Mouse (Mus musculus) layer of hippocampus, postnatal 14 days (tissue): ENCODE measurements around the gene D430042O09Rik. TPM values are rescaled to one million over a fixed set of nuclear protein-coding genes. Genes with fewer than 3 reads are reported as not detected.

Source experiments
- DNase-seq, 2 experiments: peaks; one replicate each; pipeline ENCODE4 v3.0.0; 2021 to 2022; ENCODE audit warnings: low spot score in 2 of 2, mixed read lengths in 1 of 2
- total RNA-seq, 2 experiments: library from RNA; stranded (reverse); gene quantifications; 2 replicates each; pipeline ENCODE4 v1.2.3; 2021

The D430042O09Rik gene
- total RNA-seq, 2 experiments from 2014 or later = 26.5 to 27.6 TPM

DNA sequence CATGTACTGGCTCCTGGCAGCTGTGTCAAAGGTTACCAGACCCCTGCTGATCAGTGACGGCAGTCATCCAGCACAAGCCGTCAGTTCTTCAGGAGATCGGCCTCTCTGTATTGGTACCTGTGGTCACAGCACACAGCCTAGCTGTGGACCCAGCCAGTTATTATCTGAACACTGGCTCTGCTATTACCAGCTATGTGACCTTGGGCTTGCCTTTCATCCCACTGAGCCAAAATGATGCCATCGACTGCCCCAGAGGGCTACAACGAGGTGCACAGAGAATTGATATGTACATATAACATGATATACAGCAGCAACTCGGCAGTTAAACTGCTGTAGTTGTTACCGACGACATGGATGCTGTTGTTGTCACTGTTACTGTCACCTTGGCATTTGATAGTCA, 82.4 kb downstream of the D430042O09Rik start:
- no peak for DNase-seq

DNA sequence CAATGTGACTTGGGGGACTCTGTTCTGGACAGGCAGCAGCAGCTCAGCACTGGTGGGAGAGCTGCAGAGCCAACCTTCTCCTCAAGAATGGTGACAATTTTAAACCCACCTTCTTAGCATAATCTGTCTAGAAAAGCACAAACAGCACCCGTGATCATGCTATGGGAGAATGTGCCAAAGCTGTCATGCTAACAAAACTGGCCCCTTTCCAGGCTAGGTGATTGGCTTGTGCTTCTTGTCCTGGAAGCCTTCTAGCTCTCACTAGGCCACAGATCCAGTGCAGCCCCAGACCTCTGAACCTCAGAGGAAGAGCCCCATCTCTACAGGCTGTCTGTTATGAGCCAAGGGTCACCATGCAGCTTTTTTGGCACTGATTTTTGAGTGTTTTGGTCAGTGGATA, 98.9 kb downstream of the D430042O09Rik start:
- DNase-seq = no peak

DNA sequence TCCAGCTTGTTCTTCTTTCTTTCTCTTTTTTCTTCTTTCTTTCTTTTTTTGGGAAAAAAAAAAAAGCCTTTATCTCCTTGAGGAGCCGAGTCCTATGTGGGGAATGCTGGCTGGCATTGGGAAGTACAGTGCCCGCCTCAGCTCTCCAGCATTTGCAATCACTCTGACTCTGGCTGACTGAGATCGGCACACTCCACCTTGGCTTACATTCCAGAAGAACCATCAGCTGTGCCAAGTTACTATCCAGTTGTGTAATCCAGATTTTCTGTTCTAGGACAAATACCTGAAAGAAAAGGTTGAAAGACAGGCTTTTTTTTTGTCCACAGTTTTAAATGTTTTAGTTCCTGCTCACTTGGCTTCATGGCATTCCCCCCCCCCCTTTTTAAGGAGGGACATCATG, 100.5 kb downstream of the D430042O09Rik start:
- no peak for DNase-seq

DNA sequence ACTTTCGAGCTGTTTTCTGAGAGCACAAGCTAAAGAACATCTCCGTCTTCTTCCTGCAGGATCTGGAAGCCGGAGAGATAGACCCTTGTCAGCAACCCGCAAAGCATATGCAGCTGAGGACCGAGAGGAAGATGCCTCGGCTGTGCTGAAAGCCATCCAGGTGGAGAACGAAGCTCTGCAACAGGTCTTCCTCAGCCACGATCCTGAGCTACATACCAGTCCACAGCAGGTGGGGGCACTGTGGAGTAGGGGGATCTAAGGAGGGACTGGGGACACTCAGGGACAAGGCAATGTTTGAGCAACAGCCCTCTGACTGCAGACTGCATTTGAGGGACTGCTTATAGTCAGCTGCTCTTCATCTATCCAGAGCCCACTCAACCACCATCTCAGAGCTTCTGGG, 105.0 kb downstream of the D430042O09Rik start:
- no peak for DNase-seq

DNA sequence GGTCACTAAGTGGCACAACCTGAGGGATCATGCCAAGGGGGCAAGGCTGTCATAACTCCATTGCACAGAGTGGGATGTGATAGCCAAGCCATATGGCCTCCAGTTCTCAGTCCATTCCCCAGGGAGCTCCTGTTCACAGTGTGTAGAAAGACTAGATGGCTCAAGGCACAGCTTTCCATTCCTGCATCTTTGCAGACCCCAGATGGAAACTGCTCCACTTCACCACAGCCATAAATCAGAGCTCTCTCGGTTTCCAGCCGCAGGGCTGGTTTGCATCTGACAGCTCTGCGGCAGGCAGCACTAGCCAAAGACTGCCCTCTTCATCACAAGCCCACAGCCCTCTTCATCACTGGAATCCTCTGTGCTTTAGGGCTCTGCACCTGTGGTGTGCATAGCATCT, 108.0 kb downstream of the D430042O09Rik start:
- DNase-seq = no peak

DNA sequence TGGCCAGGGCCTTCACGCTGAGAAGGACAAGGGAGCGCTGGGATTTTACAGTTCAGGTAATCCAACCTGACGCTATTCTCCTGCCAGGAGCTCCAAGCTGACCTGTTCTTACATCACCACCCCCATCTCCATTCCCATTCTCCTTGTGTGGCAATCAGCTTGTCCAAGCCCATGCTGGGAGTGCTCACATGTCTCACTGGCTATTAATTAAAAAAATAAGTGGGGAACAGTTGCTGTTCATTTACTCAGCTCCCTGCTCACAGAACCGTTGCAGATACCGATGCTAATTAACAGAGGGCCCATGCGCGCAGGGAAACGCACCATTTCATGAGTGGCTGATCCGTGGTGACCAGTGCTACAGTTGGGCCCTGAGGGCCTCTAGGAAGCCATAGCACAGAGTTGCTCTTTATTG, 110.6 kb downstream of the D430042O09Rik start:
- DNase-seq = no peak

DNA sequence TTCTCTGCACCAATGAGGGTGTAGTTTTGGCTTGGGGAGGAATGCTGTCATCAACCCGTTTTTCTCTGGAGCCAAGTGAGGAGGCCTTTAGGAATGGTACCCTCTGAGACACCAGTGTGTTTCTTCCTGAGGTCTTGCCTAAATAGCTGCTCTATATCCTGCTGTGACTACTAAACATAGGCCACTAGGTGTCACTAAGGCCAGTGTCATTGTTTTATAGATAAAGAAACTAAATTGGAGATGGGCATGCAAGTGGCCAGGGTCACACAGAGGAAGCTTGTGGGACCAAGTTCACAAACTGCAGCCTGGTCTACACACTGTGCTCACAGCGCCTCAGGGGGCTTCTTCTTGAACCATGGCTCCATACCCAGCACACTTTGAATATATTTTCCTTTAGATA, 112.5 kb downstream of the D430042O09Rik start:
- DNase-seq = no peak

DNA sequence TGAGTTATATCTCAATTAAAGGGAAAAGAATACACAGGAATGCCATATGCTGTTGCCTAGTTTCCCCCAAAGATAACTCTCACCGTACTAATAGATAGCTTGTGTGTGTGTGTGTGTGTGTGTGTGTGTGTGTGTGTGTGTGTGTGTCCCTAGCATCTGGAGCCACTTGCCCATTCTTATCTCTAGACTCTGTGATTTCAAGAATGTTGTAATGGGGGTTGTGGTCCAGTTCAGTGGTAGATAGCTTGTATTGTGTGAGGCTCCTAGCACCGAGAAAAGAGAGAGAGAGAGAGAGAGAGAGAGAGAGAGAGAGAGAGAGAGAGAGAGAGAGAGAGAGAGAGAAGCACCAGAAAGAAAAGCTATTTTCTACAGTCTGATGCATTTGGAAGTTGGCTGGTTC, 118.7 kb downstream of the D430042O09Rik start:
- no peak for DNase-seq

DNA sequence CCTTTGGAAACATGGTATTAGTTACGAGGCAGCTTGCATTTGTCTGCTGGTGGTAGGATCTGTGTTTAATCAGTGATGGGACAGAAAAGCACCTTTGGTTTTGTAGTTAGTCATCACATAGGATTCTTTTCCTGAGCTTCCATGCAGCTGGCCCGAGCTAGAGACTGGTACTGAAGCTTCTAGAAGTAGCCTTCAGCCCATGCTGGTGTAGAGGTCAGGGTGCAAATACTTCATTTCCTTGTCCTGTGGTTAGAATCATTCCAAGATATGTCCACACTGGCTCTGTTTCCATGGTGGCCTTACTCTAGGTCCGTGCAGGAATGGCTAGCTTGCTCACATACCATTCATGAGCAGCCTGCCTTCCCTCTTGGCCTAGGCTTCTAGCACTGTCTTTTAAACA, 119.2 kb downstream of the D430042O09Rik start:
- DNase-seq = no peak

DNA sequence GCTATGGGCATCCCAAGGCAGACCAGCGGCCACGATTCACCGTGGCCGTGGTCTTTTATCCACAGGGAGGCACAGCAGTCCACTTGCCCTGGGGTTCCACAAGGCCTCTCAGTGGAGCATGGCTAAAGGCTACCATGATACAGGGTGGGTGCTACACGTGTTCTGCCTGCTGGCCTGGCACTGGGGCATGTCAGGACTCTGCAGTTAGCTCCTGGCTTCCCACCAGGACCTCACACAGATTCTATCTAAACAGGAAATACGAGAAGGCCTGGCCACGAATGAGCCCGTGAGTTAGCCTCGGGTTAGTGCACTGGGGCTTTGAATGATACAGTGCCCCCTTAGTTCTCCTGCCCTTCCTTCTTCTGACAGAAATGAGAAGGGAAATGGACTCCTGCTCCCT, 119.7 kb downstream of the D430042O09Rik start:
- DNase-seq = no peak

DNA sequence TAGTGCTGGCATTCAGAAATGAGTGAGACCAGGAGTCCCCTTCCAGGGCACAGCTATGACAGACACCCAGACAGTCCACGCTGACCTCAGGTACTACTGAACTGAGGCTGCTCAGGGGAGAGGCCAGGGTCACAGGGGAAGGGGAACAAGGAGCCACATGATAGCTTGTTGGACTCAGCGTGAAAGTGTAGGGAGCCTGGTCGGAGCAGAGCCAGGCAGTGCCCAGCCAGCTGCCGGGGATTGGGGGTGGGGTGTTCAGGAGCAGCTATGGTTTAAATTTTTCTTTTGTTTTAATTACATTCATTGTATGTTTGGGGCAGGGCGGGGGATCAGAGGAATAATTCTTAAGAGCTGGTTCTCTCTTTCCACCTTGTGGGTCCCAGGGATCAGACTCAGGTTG, 120.9 kb downstream of the D430042O09Rik start:
- no peak for DNase-seq

DNA sequence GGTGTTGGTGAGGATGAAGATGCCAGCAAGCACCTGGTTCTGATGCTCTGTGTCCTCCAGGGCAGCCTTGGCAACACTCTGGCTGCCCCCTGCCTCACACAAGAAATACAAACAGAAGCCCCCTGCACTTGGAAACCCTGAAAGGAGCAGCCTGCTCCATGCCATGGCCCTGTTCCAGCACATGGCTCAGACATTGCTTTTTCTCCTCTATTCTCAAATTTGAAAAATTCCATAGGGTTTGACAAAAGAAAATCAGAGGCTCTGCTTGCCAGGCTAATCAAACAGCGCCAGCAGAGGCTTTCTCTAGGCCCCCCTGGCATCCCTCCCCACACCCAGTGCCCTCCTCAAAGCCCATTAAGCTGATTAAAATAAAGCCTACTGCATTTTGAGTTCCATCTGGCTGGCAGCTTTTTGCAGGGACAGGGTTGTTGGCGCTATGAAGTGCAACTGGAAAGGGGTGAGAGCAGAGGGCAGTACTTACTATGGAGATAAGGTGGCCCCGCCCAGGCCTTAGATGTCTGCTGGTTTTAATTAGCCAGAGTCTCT, 121.5 kb downstream of the D430042O09Rik start:
- peak in 1 of 2 experiments; percentile 4 for DNase-seq

DNA sequence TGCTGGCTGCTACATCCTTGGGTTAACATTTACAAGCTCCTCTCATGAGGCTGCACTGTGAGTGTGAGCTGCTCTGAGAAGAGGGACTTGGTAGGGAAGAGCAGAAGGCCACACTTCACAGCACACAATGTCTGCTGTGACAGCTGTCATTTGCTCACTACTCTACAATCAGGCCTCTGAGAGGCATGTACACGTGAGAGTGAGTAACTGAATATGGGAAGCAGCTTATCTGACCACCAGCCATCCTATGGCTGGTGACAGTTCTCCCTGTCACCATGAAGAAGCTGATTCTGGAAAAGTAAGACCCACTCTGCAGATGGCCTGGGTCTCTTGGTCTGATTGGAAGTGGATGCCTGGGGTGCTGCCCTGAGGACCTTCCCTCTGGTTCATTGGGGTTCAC, 125.1 kb downstream of the D430042O09Rik start:
- no peak for DNase-seq

DNA sequence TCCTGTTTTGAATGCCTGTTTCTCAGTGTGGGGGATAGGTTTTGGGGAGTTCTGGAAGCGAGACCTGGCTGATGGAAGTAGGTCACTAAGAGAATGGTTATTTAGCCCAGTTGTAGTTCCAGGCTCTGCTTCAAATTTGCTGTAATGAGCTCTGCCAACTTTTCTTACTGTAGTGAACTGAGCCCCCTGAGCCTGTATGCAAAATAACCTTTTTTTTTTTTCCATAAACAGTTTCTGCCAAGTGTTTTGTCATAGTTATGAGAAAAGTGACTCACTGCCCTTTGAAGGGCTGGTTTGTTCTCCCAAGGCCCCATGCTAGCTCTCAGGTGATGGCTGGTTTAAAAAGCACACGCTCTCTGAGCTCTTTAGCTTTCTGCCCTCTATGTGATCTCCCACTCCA, 125.8 kb downstream of the D430042O09Rik start:
- no peak for DNase-seq

DNA sequence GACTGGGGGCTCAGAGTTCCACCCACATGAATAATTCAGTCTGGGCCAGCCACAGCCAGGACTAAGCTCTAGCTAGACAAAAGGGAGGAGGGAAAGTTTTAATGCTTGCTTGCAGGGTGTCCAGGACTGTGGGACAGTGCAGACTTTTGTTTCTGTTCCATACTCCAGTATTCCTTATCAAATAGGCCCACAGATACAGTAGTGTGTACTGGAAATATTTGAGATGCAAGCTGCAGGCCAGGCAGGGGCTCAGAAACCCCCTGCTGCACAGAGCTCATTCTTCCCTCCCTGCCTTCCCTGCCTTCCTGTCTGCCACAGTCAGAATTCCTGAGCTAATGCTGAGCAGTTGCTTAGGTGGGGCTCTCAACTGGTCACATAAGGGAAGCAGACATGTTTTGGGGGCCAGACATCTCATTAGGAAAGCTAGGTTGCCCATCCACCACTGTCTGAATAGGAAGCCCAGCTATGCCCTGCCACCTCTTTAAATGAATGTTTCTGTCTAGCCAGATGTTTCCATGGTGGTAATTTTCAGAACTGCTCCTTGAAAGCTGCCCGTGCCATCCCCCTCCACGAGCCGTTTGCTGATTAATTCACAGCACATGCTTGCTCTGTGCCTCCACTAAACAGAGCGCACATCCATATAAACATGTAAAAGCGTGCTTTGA, 130.5 kb downstream of the D430042O09Rik start:
- no peak for DNase-seq

DNA sequence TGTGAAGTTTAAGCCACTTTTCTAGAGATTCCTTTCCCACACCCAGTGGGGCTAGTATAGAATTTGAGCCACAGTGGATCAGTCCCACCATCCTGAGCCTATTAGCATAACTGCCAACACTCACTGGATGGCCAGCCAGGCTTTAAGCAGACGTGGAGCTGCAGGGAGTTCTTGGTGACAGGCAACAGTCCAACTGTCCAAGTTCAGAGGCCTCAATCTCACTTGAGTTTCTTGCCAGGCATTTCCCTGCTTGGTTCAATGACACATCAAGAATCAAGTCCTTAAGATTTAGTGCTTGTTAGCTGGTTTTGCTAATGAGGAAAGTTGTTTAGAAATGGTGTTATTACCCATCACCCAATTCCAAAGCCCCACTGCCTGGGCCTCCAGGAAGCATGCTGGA, 137.9 kb downstream of the D430042O09Rik start:
- no peak for DNase-seq

DNA sequence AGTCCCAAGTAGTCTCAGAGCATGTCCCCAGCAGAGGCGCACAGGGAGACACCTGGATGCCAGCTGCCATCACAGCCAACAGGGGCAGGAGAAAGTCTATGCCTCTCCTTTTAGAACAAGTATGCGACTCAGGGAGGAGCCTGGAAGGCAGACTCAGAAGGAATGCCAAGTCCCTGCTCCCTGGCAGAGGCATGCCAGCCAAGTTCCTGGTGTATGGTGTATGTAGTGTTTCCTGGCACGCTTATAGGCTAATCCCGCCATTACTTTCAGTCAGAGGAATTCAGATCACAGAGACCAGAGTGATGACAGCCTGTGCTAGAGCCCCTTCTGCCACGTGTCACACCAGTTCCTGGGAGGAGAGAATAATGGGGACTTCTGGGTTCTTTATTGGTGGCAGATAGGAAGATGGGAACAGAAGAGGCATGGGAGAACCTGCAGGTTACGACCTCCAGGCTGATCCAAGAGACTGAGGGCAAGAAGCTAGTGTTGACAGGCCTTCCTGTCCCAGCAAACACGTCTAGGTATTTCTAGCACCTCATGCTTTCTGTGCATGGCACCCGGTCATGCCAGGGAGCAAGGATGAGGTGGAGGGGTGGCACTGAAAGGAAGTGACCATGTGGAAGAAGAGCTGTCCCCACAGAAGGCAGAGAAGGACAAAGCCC, 139.3 kb downstream of the D430042O09Rik start:
- DNase-seq = no peak

DNA sequence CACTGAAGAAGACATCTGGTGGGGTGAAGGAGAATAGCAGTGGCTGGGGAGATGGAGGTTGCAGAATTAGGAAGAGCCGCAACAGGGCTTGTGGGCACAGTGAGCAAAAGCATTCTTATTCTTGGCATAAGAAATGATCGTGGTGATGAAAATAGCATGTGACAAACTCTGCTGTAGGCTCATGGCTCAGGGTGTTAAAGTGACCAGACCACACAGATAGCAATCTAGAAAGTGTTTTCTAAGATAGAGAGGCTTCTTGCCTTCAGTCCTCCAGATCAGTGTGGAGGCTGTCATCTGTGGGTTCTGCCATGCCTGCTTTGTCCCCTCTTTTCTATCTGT, 139.8 kb downstream of the D430042O09Rik start:
- no peak for DNase-seq

DNA sequence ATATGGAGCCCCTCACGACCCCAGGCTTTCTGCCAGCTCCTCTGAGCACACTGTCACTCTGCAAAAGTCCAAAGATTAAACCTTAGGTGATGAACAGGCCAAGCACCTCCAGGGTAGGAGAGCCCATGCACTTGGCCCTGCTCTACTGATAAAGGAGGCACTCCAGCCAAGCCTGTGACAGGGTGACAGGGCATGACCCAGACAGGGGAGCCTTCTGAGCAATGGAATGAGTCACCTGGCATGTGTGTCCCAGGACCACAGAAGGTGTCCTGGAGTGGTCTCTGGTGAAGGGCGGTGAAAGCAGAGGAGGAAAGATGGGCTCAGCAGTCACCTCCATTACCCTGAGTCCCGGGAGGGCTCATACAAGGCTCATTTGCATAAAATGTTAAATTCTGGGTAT, 151.9 kb downstream of the D430042O09Rik start:
- DNase-seq = no peak

DNA sequence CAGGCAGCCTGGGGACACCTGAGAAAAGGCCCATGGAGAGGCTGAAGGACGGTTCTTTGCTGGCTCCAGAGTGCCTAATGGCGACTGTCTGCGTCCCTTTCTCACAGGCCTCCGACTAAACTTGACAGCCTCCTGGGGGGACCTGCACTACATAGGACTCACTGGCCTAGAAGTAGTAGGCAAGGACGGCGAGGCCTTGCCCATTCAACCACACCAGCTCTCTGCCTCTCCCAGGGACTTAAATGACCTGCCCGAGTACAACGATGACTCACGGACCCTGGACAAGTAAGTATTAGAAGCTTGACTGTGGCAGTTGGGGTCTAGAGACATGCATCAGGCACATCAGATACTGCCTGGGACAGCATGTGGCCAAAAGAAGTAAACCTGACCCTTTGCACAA, 152.7 kb downstream of the D430042O09Rik start:
- no peak for DNase-seq

DNA sequence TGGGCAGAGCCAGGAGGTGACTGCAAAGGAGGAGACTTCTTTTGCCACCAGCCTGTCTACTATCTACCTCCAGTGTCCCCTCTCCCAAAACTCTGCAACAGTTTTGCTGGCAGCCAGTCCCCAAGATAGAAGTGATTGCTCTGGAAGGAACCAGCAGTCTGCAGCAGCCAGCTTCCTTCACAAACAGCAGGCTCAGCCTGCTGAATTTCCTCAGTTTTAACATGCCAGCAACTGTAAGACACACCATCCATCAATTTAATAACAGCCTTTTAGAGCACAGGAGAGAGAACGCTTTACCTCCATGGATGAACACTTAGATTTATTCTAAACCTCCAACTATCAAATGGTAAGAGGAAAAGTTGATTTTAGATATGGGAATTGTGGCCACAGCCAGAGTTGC, 156.3 kb downstream of the D430042O09Rik start:
- DNase-seq = no peak

DNA sequence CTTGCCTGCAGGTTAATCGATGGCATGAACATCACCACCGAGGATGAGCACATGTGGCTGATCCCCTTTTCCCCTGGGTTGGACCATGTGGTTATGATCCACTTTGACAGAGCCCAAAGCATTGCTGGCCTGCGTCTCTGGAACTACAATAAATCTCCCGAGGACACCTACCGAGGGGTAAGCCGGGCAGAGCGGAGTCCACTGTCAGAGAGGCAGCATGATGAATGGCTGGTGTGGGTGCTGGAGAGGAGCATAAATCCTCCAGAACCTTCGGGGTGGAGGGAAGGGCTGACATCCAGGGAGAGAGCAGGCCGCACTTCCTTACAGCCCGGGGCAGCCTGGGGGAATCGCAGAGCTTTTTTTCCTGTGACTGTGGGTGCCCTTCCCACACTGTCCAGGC, 157.5 kb downstream of the D430042O09Rik start:
- no peak for DNase-seq

DNA sequence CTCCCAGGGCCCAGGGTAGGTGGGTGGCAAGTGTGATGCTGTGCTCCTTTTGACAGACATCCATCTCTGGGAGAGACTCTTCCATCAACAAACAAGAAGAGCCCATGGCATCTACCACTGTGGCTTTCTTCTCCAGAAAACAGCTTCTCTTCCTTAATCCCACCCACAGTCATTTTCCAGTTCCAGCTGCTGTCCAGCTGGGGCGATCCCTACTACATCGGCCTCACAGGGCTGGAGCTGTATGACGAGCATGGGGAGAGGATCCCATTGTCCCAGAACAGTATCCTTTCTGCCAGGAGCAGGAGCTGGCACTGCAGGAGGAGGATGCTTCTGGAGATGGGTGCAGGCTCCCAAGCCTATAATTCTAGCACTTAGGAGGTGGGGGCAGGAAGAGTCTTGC, 160.9 kb downstream of the D430042O09Rik start:
- no peak for DNase-seq
